Mouse (Mus musculus): ENCODE measurements around the gene Gm17304.

The Gm17304 gene

GRCm38 (mm10) chr5:106622193-106622592 lies 13.3 kb downstream of the Gm17304 start:
- no peak for DNase-seq (ENCODE audit: low read depth in 2 of 2, low spot score in 2 of 2)

- no peak for DNase-seq (ENCODE audit: low read depth in 2 of 2, low spot score in 2 of 2)
Observed at GRCm38 (mm10) chr5:106623337-106623736, 14.4 kb downstream of the Gm17304 start.

GRCm38 (mm10) chr5:106628369-106629149 lies 19.7 kb downstream of the Gm17304 start:
- no peak for DNase-seq (ENCODE audit: low read depth in 2 of 2, low spot score in 2 of 2)

GRCm38 (mm10) chr5:106636423-106636946 lies 27.6 kb downstream of the Gm17304 start:
- no peak for DNase-seq (ENCODE audit: low read depth in 2 of 2, low spot score in 2 of 2)

- no peak for DNase-seq (ENCODE audit: low read depth in 2 of 2, low spot score in 2 of 2)
Observed at GRCm38 (mm10) chr5:106639627-106640026, 30.7 kb downstream of the Gm17304 start.

GRCm38 (mm10) chr5:106640235-106640809 lies 31.4 kb downstream of the Gm17304 start:
- DNase-seq (ENCODE audit: low read depth in 2 of 2, low spot score in 2 of 2): no peak

GRCm38 (mm10) chr5:106641876-106642275 lies 33.0 kb downstream of the Gm17304 start:
- no peak for DNase-seq (ENCODE audit: low read depth in 2 of 2, low spot score in 2 of 2)

GRCm38 (mm10) chr5:106643434-106643833 lies 34.5 kb downstream of the Gm17304 start:
- DNase-seq (ENCODE audit: low read depth in 2 of 2, low spot score in 2 of 2): no peak

- DNase-seq (ENCODE audit: low read depth in 2 of 2, low spot score in 2 of 2): no peak
Observed at GRCm38 (mm10) chr5:106649441-106649840, 40.5 kb downstream of the Gm17304 start.

GRCm38 (mm10) chr5:106649995-106650394 lies 41.1 kb downstream of the Gm17304 start:
- DNase-seq (ENCODE audit: low read depth in 2 of 2, low spot score in 2 of 2): no peak

GRCm38 (mm10) chr5:106652220-106652753 lies 43.4 kb downstream of the Gm17304 start:
- DNase-seq (ENCODE audit: low read depth in 2 of 2, low spot score in 2 of 2): no peak

GRCm38 (mm10) chr5:106652790-106653328 lies 44.0 kb downstream of the Gm17304 start:
- no peak for DNase-seq (ENCODE audit: low read depth in 2 of 2, low spot score in 2 of 2)

Measured in CD8-positive naive resting alpha-beta T cell, adult 2 months (primary cell).